Mouse (Mus musculus) heart, embryonic 14.5 days (tissue): Measurements from ENCODE around the gene Apon. TPM values are rescaled to one million over a fixed set of nuclear protein-coding genes. Genes with fewer than 3 reads are reported as not detected.
"Not testable (repeated sequence)": the region's sequence is repeated elsewhere in the genome, so short reads cannot be mapped to it uniquely, and the experiment has no call there.

Source experiments
- ATAC-seq: fragments of 200-750 bp; cut with Nextera tagmentation; 2 replicates; pipeline ENCODE4 v1.8.0; 2017; ENCODE audit warnings: low read depth, moderate TSS enrichment; ENCODE audit not compliant: insufficient number of reproducible peaks, insufficient read depth, low FRiP score
- H3K27ac ChIP-seq, 2 experiments: fragments of 200-500 bp in 1 of 2; fragments of 300-500 bp in 1 of 2; sonication (generic) in 1 of 2; replicated peaks in 1 of 2; 2 replicates each; pipeline ENCODE4 v1.5.1; 2012 to 2014; ENCODE audit warnings: low read depth in 2 of 2, low read length in 2 of 2, control low read depth in 1 of 2, mild to moderate bottlenecking in 1 of 2, mixed read lengths in 1 of 2; ENCODE audit not compliant: control insufficient read depth in 1 of 2, insufficient read depth in 1 of 2
- H3K27me3 ChIP-seq: fragments of 300-500 bp; sonication (generic); 2 replicates; pipeline ENCODE4 v1.6.1; 2014; ENCODE audit warnings: mild to moderate bottlenecking, low read length, control low read depth; ENCODE audit not compliant: control insufficient read depth, insufficient read depth
- H3K36me3 ChIP-seq: fragments of 300-500 bp; sonication (generic); 2 replicates; pipeline ENCODE4 v1.6.1; 2014; ENCODE audit warnings: mild to moderate bottlenecking, control low read depth, low read length, mixed read lengths; ENCODE audit not compliant: control insufficient read depth, insufficient read depth
- H3K4me1 ChIP-seq, 2 experiments: fragments of 200-500 bp in 1 of 2; fragments of 300-500 bp in 1 of 2; sonication (generic) in 1 of 2; 2 replicates each; pipeline ENCODE4 v1.6.1; 2012 to 2014; ENCODE audit warnings: low read length in 2 of 2, control low read depth in 1 of 2, mixed read lengths in 1 of 2; ENCODE audit not compliant: control insufficient read depth in 2 of 2, insufficient read depth in 2 of 2
- H3K4me2 ChIP-seq: fragments of 300-500 bp; sonication (generic); 2 replicates; pipeline ENCODE4 v1.6.1; 2014; ENCODE audit warnings: mild to moderate bottlenecking, low read length
- H3K4me3 ChIP-seq, 2 experiments: fragments of 200-500 bp in 1 of 2; fragments of 300-500 bp in 1 of 2; sonication (generic) in 1 of 2; 2 replicates each; pipeline ENCODE4 v1.5.1; 2012 to 2014; ENCODE audit warnings: low read length in 2 of 2, mild to moderate bottlenecking in 2 of 2, control low read depth in 1 of 2, low read depth in 1 of 2, moderate library complexity in 1 of 2; ENCODE audit not compliant: control insufficient read depth in 1 of 2, insufficient read depth in 1 of 2
- H3K9ac ChIP-seq: fragments of 300-500 bp; sonication (generic); 2 replicates; pipeline ENCODE4 v1.6.1; 2014; ENCODE audit warnings: mild to moderate bottlenecking, low read length
- H3K9me3 ChIP-seq: fragments of 300-500 bp; sonication (generic); 2 replicates; pipeline ENCODE4 v1.6.1; 2016; ENCODE audit warnings: low read length, control low read depth; ENCODE audit not compliant: control insufficient read depth
- WGBS: fragments of 180-500 bp; shearing (Covaris S2); extraction: QIAGEN DNeasy Blood & Tissue Kit; methylation state at CpG from one replicate; pipeline ENCODE4 v1.1.7; 2014; 5-methylcytosine and 5-hydroxymethylcytosine counted together
- polyA plus RNA-seq: library from polyadenylated mRNA; unstranded; fragments of >200 nt; fragmentation: Nextera tagmentation; extraction: Ambion mirVana; gene quantifications from 2 replicates; pipeline ENCODE4 v1.2.1, GENCODE M21; 2014

Apon gene
- polyA plus RNA-seq, 1 experiment from 2014 or later: not detected

GRCm38 (mm10) chr10:128275374-128275773 lies 21.5 kb downstream of the Apon start:
- H3K27ac ChIP-seq, H3K27me3 ChIP-seq, ATAC-seq, H3K4me3 ChIP-seq, H3K4me1 ChIP-seq, H3K4me2 ChIP-seq, H3K9ac ChIP-seq, H3K9me3 ChIP-seq: not testable (repeated sequence)
- 92% methylated on average over 1 of the region's 1 CpGs for WGBS
- peaks cover 32% of the 10 kb centered on the region for H3K36me3 ChIP-seq

DNA sequence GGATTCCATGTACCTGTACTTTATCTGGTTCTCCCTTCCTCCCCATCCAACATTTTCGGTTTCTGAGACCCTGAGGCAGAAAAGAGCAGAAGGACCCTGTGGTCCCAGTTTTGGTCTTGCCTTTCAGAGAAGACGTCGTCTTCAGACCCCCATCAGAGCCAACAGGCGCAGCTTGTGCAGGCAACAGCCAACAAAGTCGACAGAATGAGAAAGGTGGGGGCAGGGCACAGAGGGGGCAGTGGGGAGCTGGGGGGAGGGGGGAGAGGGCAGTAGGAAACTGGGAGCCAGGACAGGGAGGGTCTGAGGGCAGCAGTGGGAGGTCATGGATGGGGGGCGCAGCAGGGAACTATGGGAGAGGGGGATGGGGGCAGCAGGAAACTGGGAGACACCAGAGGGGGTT lies 24.3 kb downstream of the Apon start:
- Histone ChIP-seq H3K9me3 (no peaks in the 10 kb centered on the region), H3K27ac (no peak overlapping the region), H3K9ac (no peak overlapping the region), H3K4me1 (no peaks in the 10 kb centered on the region), H3K4me3 (no peak overlapping the region), H3K4me2 (no peak overlapping the region), H3K27me3 (no peaks in the 10 kb centered on the region), H3K36me3 (peaks cover 58% of the 10 kb centered on the region)
- 59% methylated on average over 6 of the region's 6 CpGs for WGBS
- no peak for ATAC-seq

DNA sequence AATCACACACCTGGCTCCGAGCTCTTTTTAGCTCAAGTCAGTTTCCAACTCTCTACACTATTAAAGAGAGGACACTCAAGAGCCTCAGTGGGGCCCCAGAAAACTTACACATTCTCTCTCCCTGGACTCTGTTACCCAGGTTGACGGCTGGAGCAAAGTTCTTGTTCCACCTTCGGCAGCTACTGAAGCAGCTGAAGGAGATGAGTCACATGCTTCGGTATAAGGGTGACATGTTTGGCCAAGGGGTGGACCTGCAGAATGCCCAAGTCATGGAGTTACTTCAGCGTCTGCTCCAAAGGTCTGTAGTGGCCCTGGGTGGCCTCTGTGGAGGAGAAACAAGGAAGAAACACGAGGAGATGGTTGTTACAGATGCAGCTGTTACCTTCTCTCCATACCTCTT lies 27.0 kb downstream of the Apon start:
- 79% methylated on average over 6 of the region's 6 CpGs for WGBS
- Histone ChIP-seq H3K4me2 (no peak overlapping the region), H3K27me3 (no peaks in the 10 kb centered on the region), H3K9ac (no peak overlapping the region), H3K4me1 (no peaks in the 10 kb centered on the region), H3K27ac (no peak overlapping the region), H3K4me3 (no peak overlapping the region), H3K9me3 (no peaks in the 10 kb centered on the region), H3K36me3 (peaks cover 73% of the 10 kb centered on the region)
- no peak for ATAC-seq

DNA sequence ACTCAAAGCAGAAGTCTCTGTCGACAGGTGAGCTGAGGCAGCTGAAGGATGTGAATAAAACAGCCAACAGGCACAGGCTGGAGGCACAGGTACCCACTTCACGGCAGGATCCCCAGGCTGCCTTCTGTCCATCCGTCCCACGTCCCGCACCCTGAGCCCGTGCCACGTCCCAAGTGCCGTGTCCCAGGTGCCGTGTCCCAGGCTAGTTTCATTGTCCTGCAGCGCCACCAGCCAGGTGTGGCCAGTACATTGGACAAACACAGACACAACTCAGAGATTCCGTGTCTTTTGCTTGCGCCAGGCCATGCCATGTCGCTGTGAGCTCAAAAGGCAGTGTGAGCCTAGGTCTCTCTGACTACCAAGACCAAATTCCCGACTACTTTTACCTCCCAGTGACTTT lies 27.8 kb downstream of the Apon start:
- 88% methylated on average over 14 of the region's 14 CpGs for WGBS
- ATAC-seq: no peak
- H3K9ac ChIP-seq: no peak overlapping the region

DNA sequence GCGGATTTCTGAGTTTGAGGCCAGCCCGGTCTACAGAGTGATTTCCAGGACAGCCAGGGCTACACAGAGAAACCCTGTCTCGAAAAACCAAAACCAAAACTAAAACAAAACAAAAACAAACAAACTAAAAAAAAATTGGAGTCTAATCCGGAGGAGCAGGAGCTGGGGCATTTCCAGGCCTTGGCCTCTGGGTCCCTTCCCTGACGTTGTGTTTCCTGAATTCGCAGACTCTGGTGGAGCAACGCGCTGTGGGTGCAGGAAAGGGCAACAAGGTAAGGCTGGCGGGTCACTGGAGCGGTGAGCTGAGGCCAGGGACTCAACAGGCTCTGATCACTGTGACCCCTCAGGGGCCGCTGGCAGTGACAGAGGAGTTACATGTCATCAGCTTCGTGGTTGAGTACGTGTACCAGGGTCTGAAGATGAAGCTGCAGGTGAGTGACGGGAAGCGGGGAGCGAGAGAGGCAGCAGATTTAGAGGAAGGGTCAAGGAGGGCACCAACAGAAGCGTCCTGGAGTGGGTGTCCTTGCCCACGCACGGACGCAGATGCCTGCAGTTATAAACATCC lies 29.1 kb downstream of the Apon start:
- Histone ChIP-seq H3K4me1 (no peaks in the 10 kb centered on the region), H3K36me3 (peaks cover 78% of the 10 kb centered on the region), H3K27ac (no peak overlapping the region), H3K9me3 (no peaks in the 10 kb centered on the region), H3K4me2 (no peak overlapping the region), H3K9ac (no peak overlapping the region), H3K27me3 (no peaks in the 10 kb centered on the region), H3K4me3 (no peak overlapping the region)
- ATAC-seq: no peak
- WGBS: 85% methylated on average over 20 of the region's 20 CpGs

More for the DNA sequence above, 27.8 kb downstream of the Apon start:
- no peak overlapping the region for H3K4me3 ChIP-seq
- H3K4me1 ChIP-seq: no peaks in the 10 kb centered on the region
- H3K9me3 ChIP-seq: no peaks in the 10 kb centered on the region
- H3K36me3 ChIP-seq: peaks cover 77% of the 10 kb centered on the region
- no peaks in the 10 kb centered on the region for H3K27me3 ChIP-seq
- H3K4me2 ChIP-seq: no peak overlapping the region
- H3K27ac ChIP-seq: no peak overlapping the region

DNA sequence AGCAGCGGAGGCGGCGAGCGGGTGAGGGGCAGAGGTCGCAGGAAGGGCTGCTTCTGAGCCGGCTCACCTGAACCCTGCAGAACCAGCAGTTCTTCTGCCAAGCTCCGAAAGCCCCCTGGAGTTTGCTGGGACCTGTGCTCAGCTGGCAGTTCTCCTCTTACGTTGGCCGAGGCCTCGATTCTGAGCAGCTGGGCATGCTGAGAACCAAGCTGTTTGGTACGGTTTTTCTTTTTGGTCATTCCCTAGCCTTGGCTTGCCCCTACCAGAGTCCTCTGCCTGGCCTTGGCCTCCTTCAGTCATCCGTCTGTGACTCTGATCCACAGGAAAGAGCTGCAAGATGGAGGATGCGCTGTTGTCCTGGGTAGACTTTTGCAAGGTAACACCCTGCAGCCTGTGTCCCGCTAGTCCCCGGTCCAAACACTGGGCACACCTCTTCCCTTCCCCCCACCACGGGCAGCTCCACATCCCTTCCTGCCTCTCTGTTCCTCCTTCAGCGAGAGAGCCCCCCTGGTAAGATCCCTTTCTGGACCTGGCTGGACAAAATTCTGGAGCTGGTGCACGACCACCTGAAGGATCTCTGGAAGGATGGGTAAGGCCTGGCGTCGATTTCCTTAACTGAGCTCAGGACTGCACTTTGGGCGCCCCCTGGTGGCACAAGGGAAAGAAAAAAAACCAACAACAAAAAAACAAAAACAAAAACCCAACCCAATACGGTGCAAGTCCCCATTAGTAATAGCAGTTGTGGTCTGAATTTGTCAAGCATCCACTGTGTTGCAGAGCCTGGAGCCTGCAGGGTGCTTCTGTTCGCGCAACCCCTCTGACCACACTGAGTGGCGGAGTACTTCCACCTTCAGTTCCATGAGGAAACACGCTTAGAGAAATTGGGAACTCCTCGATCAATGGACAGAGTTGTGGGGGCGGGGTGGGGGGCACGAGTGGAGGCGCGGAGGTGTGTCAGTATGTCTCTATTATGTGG lies 30.0 kb downstream of the Apon start:
- no peak overlapping the region for H3K27ac ChIP-seq
- 62% methylated on average over 31 of the region's 31 CpGs for WGBS
- H3K27me3 ChIP-seq: no peaks in the 10 kb centered on the region
- no peaks in the 10 kb centered on the region for H3K9me3 ChIP-seq
- no peak overlapping the region for H3K9ac ChIP-seq
- peaks cover 80% of the 10 kb centered on the region for H3K36me3 ChIP-seq
- ATAC-seq: no peak
- H3K4me1 ChIP-seq: no peaks in the 10 kb centered on the region
- no peak overlapping the region for H3K4me2 ChIP-seq
- H3K4me3 ChIP-seq: no peak overlapping the region

- not testable (repeated sequence) for H3K4me1 ChIP-seq, H3K9me3 ChIP-seq, H3K4me3 ChIP-seq, H3K4me2 ChIP-seq, H3K27ac ChIP-seq, ATAC-seq, H3K9ac ChIP-seq, H3K27me3 ChIP-seq
- peaks cover 54% of the 10 kb centered on the region for H3K36me3 ChIP-seq
- 62% methylated on average over 1 of the region's 1 CpGs for WGBS
These were observed 36.7 kb downstream of the Apon start for GRCm38 (mm10) chr10:128290594-128290993.
